ENCODE assay signal across 8 mouse cellular contexts in the genomic region with DNA sequence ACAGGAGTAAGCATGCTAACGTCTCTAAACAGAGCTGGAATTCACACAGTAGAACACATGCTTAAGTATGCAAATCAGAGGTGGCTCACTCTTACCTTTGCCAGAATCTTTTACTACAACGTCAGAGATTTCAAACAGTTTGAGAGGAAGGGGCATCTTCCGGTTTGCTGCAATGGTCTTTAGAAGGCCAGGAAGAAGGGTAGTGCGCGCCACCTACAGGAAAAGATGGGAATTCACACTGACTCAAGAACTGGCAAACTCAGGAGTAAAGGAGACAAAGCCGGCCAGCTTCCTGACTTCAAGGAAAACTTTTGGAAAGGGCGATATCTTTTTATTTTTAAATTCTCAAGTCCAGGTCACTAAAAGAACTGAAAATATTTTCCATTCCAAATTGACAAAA. TPM values are rescaled to one million over a fixed set of nuclear protein-coding genes. Genes with fewer than 3 reads are reported as not detected.
A peak's percentile ranks its signal among the peaks of the same experiment; 100 is the strongest.
DNase-seq lines count a peak whose midpoint lies in the region; ATAC-seq and TF ChIP-seq lines count a peak whose summit lies in the region.
"Had no signal": no experiment of that assay in that cellular context is flagged by ENCODE, and none has a peak within 500 bp of the region (broad histone marks: within the 10 kb centered on the region; RNA-seq: fewer than 3 reads in every experiment).

No protein-coding gene starts in this region.

- TF ChIP-seq EP300 in stomach, postnatal 0 days (optimal IDR thresholded peaks at IDR 0.05) = no peak

- H3K4me3 ChIP-seq in lung, adult 2 months (replicated peaks; ENCODE audit: extremely low read depth, low read depth, low read length) = no peak overlapping the region
- no peak overlapping the region for H3K4me3 ChIP-seq in stomach, postnatal 0 days (ENCODE audit: low read depth, low read length)
- H3K4me3 ChIP-seq: hindbrain, embryonic 15.5 days had no signal

- no peak overlapping the region for H3K4me2 ChIP-seq in stomach, postnatal 0 days (replicated peaks; ENCODE audit: low read depth)
- H3K4me2 ChIP-seq: hindbrain, embryonic 15.5 days had no signal

- peaks cover 22% of the 10 kb centered on the region for H3K36me3 ChIP-seq in stomach, postnatal 0 days (ENCODE audit: control insufficient read depth, insufficient read depth, low read length)

- 37% methylated on average over 7 of the region's 7 CpGs for WGBS in lung, adult 2 months
- WGBS in stomach, postnatal 0 days = 36% methylated on average over 7 of the region's 7 CpGs

- no peaks in the 10 kb centered on the region for H3K4me1 ChIP-seq in lung, adult 2 months (ENCODE audit: control insufficient read depth, insufficient read depth, low read length)
- no peaks in the 10 kb centered on the region for H3K4me1 ChIP-seq in stomach, postnatal 0 days (replicated peaks; ENCODE audit: control insufficient read depth, insufficient read depth)
- H3K4me1 ChIP-seq: hindbrain, embryonic 15.5 days had no signal

- no peaks in the 10 kb centered on the region for H3K9me3 ChIP-seq in stomach, postnatal 0 days (ENCODE audit: control insufficient read depth, low read length)
- H3K9me3 ChIP-seq: hindbrain, embryonic 15.5 days had no signal

- TF ChIP-seq CTCF in lung, adult 2 months (IDR thresholded peaks at IDR 0.05; ENCODE audit: insufficient read depth, low read length) = peak; percentile 45
- TF ChIP-seq CTCF in stomach, postnatal 0 days (IDR thresholded peaks at IDR 0.05; ENCODE audit: low read depth) = peak; percentile 84

- ATAC-seq in stomach, postnatal 0 days (ENCODE audit: low FRiP score, low TSS enrichment) = no peak

- no peak for DNase-seq in lung, adult 2 months
- no peak for DNase-seq in lung, adult 18-20 months
- peak; percentile 74 for DNase-seq in NIH3T3 (ENCODE audit: low read depth)
- peak; percentile 25 for DNase-seq in cerebellum, adult 9-11 months
- peak; percentile 33 for DNase-seq in heart, postnatal 4 days
- peak; percentile 45 for DNase-seq in lung, postnatal 14 days
- DNase-seq in stomach, postnatal 0 days (ENCODE audit: low spot score) = peak; percentile 36

- no peaks in the 10 kb centered on the region for H3K27me3 ChIP-seq in stomach, postnatal 0 days (ENCODE audit: control insufficient read depth, insufficient read depth, low read length)
- H3K27me3 ChIP-seq: hindbrain, embryonic 15.5 days had no signal

- no peak overlapping the region for H3K27ac ChIP-seq in stomach, postnatal 0 days (replicated peaks)
- H3K27ac ChIP-seq: hindbrain, embryonic 15.5 days had no signal

- no peak overlapping the region for H3K9ac ChIP-seq in stomach, postnatal 0 days (ENCODE audit: low read length)
- H3K9ac ChIP-seq: hindbrain, embryonic 15.5 days had no signal

- no peak for TF ChIP-seq POLR2A in lung, adult 2 months (IDR thresholded peaks at IDR 0.05; ENCODE audit: borderline replicate concordance, extremely low read depth, low read depth, low read length)

RNA-seq across cellular contexts. Expression of a gene that starts 34.0 kb away (rescaled TPM):
- polyA plus RNA-seq in lung, adult 2 months (2012; rRNA removed) = 7.8 and 13.6 TPM in 2 replicates
- total RNA-seq in heart, postnatal 4 days (2021) = 10 to 100 TPM; 52.5 to 54.5 TPM
- polyA plus RNA-seq in stomach, postnatal 0 days (2015; fragmentation: Nextera tagmentation; extraction: Ambion mirVana) = 77.8 and 81.5 TPM in 2 replicates

RNA-seq across cellular contexts. Expression of a gene that starts 56.1 kb away (rescaled TPM):
- polyA plus RNA-seq in lung, adult 2 months (2012; rRNA removed) = 1.2 and 1.6 TPM in 2 replicates
- total RNA-seq in heart, postnatal 4 days (2021) = not detected
- 2.7 and 2.8 TPM in 2 replicates for polyA plus RNA-seq in stomach, postnatal 0 days (2015; fragmentation: Nextera tagmentation; extraction: Ambion mirVana)

RNA-seq across cellular contexts. Expression of a gene that starts 57.3 kb away (rescaled TPM):
- polyA plus RNA-seq in lung, adult 2 months (2012; rRNA removed) = 0.03 and 0.04 TPM in 2 replicates
- not detected for total RNA-seq in heart, postnatal 4 days (2021)
- 0.04 and 0.06 TPM in 2 replicates for polyA plus RNA-seq in stomach, postnatal 0 days (2015; fragmentation: Nextera tagmentation; extraction: Ambion mirVana)

Comparison
In these comparisons a context has a peak if more than half of its experiments do, and no peak if none do; other contexts are left out.
1. DNase-seq: peak in NIH3T3 (single experiment), cerebellum, adult 9-11 months (single experiment), heart, postnatal 4 days (single experiment), lung, postnatal 14 days (single experiment) and stomach, postnatal 0 days (single experiment); none in lung, adult 2 months (single experiment) and lung, adult 18-20 months (0 of 2).